ENCODE assay signal across 9 mouse cellular contexts in the genomic region with DNA sequence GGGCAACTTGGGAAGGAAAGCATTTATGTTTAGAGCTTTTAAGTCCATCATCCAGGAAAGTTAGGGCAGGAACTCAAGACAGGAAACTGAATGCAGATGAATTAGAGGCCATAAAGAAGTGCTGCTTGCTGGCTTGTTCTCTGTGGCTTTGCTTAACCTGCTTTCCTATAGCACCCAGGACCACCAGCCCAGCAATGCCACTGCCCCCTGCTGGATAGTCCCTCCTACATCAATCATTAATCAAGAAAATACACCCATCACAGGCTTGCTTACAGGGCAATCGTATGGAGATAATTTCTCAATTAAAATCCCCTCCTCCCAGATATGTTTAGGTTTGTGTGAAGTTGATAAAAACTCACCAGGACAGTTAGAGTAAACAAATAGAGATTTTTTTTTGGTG. TPM values are rescaled to one million over a fixed set of nuclear protein-coding genes. Genes with fewer than 3 reads are reported as not detected.
DNase-seq lines count a peak whose midpoint lies in the region; ATAC-seq and TF ChIP-seq lines count a peak whose summit lies in the region.
"Had no signal": no experiment of that assay in that cellular context is flagged by ENCODE, and none has a peak within 500 bp of the region (broad histone marks: within the 10 kb centered on the region; RNA-seq: fewer than 3 reads in every experiment).

No protein-coding gene starts in this region.

- peak; percentile 47 for TF ChIP-seq CTCF in cortical plate, adult 2 months (IDR thresholded peaks at IDR 0.05; ENCODE audit: extremely low read depth, insufficient read depth, low read length)
- peak; percentile 69 for TF ChIP-seq CTCF in stomach, postnatal 0 days (IDR thresholded peaks at IDR 0.05; ENCODE audit: low read depth)

- TF ChIP-seq POLR2A in cortical plate, adult 2 months (IDR thresholded peaks at IDR 0.05; ENCODE audit: extremely low read depth, insufficient read depth, low read length): no peak

- H3K9me3 ChIP-seq in hindbrain, embryonic 11.5 days (ENCODE audit: control insufficient read depth, low read length): no peaks in the 10 kb centered on the region
- H3K9me3 ChIP-seq in hindbrain, embryonic 13.5 days: no peaks in the 10 kb centered on the region
- no peaks in the 10 kb centered on the region for H3K9me3 ChIP-seq in stomach, postnatal 0 days (ENCODE audit: control insufficient read depth, low read length)
- H3K9me3 ChIP-seq: heart, embryonic 13.5 days had no signal

- no peak overlapping the region for H3K4me3 ChIP-seq in hindbrain, embryonic 11.5 days (ENCODE audit: low read depth, low read length)
- no peak overlapping the region for H3K4me3 ChIP-seq in hindbrain, embryonic 13.5 days
- H3K4me3 ChIP-seq in cortical plate, adult 2 months (ENCODE audit: insufficient read depth, low read length): no peak overlapping the region
- H3K4me3 ChIP-seq in stomach, postnatal 0 days (ENCODE audit: low read depth, low read length): no peak overlapping the region
- H3K4me3 ChIP-seq: heart, embryonic 13.5 days had no signal

- H3K4me1 ChIP-seq in hindbrain, embryonic 11.5 days (replicated peaks; ENCODE audit: control insufficient read depth, insufficient read depth, low read length): peaks cover 2% of the 10 kb centered on the region; the same call in 1 of the 2 replicates
- H3K4me1 ChIP-seq in hindbrain, embryonic 13.5 days (replicated peaks): peaks cover 5% of the 10 kb centered on the region; the same call in 1 of the 2 replicates
- H3K4me1 ChIP-seq in cortical plate, adult 2 months (ENCODE audit: control insufficient read depth, insufficient read depth, low read length): no peaks in the 10 kb centered on the region
- no peaks in the 10 kb centered on the region for H3K4me1 ChIP-seq in stomach, postnatal 0 days (replicated peaks; ENCODE audit: control insufficient read depth, insufficient read depth)

- no peak overlapping the region for H3K9ac ChIP-seq in hindbrain, embryonic 11.5 days (ENCODE audit: low read depth, low read length)
- no peak overlapping the region for H3K9ac ChIP-seq in hindbrain, embryonic 13.5 days
- no peak overlapping the region for H3K9ac ChIP-seq in stomach, postnatal 0 days (ENCODE audit: low read length)
- H3K9ac ChIP-seq: heart, embryonic 13.5 days had no signal

- H3K36me3 ChIP-seq in hindbrain, embryonic 11.5 days (ENCODE audit: control insufficient read depth, insufficient read depth, low read length): no peaks in the 10 kb centered on the region
- peaks cover 4% of the 10 kb centered on the region for H3K36me3 ChIP-seq in hindbrain, embryonic 13.5 days
- H3K36me3 ChIP-seq in stomach, postnatal 0 days (ENCODE audit: control insufficient read depth, insufficient read depth, low read length): 0 out of 2 replicates have a peak, but pooled peaks cover 5% of the 10 kb centered on the region

- H3K4me2 ChIP-seq in hindbrain, embryonic 11.5 days (replicated peaks; ENCODE audit: low read depth, low read length): no peak overlapping the region
- H3K4me2 ChIP-seq in hindbrain, embryonic 13.5 days: no peak overlapping the region
- no peak overlapping the region for H3K4me2 ChIP-seq in stomach, postnatal 0 days (replicated peaks; ENCODE audit: low read depth)
- H3K4me2 ChIP-seq: heart, embryonic 13.5 days had no signal

- H3K27ac ChIP-seq in hindbrain, embryonic 11.5 days (ENCODE audit: low read depth, low read length): no peak overlapping the region
- H3K27ac ChIP-seq in hindbrain, embryonic 13.5 days: no peak overlapping the region
- H3K27ac ChIP-seq in cortical plate, adult 2 months (ENCODE audit: insufficient read depth, low read length): no peak overlapping the region
- H3K27ac ChIP-seq in stomach, postnatal 0 days (replicated peaks): no peak overlapping the region
- H3K27ac ChIP-seq: heart, embryonic 13.5 days had no signal

- no peak for ATAC-seq in hindbrain, embryonic 11.5 days (ENCODE audit: low FRiP score)
- ATAC-seq in hindbrain, embryonic 13.5 days (ENCODE audit: low FRiP score): no peak
- ATAC-seq in stomach, postnatal 0 days (ENCODE audit: low FRiP score, low TSS enrichment): no peak

- no peaks in the 10 kb centered on the region for H3K27me3 ChIP-seq in hindbrain, embryonic 11.5 days (ENCODE audit: control insufficient read depth, insufficient read depth, low read length)
- no peaks in the 10 kb centered on the region for H3K27me3 ChIP-seq in hindbrain, embryonic 13.5 days
- H3K27me3 ChIP-seq in stomach, postnatal 0 days (ENCODE audit: control insufficient read depth, insufficient read depth, low read length): no peaks in the 10 kb centered on the region
- H3K27me3 ChIP-seq: heart, embryonic 13.5 days had no signal

- peak; percentile 51 for DNase-seq in hindbrain, embryonic 11.5 days (ENCODE audit: low spot score)
- DNase-seq in right cerebral cortex, postnatal 4 days: peak; percentile 29
- DNase-seq in right cerebral cortex, postnatal 14 days: no peak
- peak; percentile 36 for DNase-seq in stomach, postnatal 0 days (ENCODE audit: low spot score)
- DNase-seq in ovary, postnatal 10 days (ENCODE audit: low spot score): no peak
- DNase-seq: right cerebral cortex, postnatal 25 days had no signal

- TF ChIP-seq EP300 in stomach, postnatal 0 days (optimal IDR thresholded peaks at IDR 0.05): no peak

- WGBS in hindbrain, embryonic 11.5 days: 71% methylated on average over 1 of the region's 1 CpGs
- WGBS in hindbrain, embryonic 13.5 days: 61% methylated on average over 1 of the region's 1 CpGs
- WGBS in stomach, postnatal 0 days: 53% methylated on average over 1 of the region's 1 CpGs

RNA-seq across cellular contexts. Expression of gene Fdxacb1, which starts 4.7 kb away (rescaled TPM):
- 13.4 and 15.5 TPM in 2 replicates for polyA plus RNA-seq in hindbrain, embryonic 11.5 days (2014; fragmentation: Nextera tagmentation; extraction: Ambion mirVana)
- polyA plus RNA-seq in hindbrain, embryonic 13.5 days (2015; fragmentation: Nextera tagmentation; extraction: Ambion mirVana): 11.5 and 12.3 TPM in 2 replicates
- 6.6 and 7.9 TPM in 2 replicates for polyA plus RNA-seq in cortical plate, adult 2 months (2012; rRNA removed)
- polyA plus RNA-seq in stomach, postnatal 0 days (2015; fragmentation: Nextera tagmentation; extraction: Ambion mirVana): 7.2 and 8.3 TPM in 2 replicates

RNA-seq across cellular contexts. Expression of gene Hspb2, which starts 11.2 kb away (rescaled TPM):
- 1.9 and 2.4 TPM in 2 replicates for polyA plus RNA-seq in hindbrain, embryonic 11.5 days (2014; fragmentation: Nextera tagmentation; extraction: Ambion mirVana)
- polyA plus RNA-seq in hindbrain, embryonic 13.5 days (2015; fragmentation: Nextera tagmentation; extraction: Ambion mirVana): 1.3 and 1.7 TPM in 2 replicates
- polyA plus RNA-seq in cortical plate, adult 2 months (2012; rRNA removed): 3.8 and 4.9 TPM in 2 replicates
- polyA plus RNA-seq in stomach, postnatal 0 days (2015; fragmentation: Nextera tagmentation; extraction: Ambion mirVana): 21.6 and 23.4 TPM in 2 replicates

RNA-seq across cellular contexts. Expression of gene Alg9, which starts 11.5 kb away (rescaled TPM):
- polyA plus RNA-seq in hindbrain, embryonic 11.5 days (2014; fragmentation: Nextera tagmentation; extraction: Ambion mirVana): 38.3 and 39.3 TPM in 2 replicates
- polyA plus RNA-seq in hindbrain, embryonic 13.5 days (2015; fragmentation: Nextera tagmentation; extraction: Ambion mirVana): 47.2 and 53.7 TPM in 2 replicates
- polyA plus RNA-seq in cortical plate, adult 2 months (2012; rRNA removed): 22.2 and 23.7 TPM in 2 replicates
- 19.7 and 19.8 TPM in 2 replicates for polyA plus RNA-seq in stomach, postnatal 0 days (2015; fragmentation: Nextera tagmentation; extraction: Ambion mirVana)

RNA-seq across cellular contexts. Expression of gene 1110032A03Rik, which starts 12.0 kb away (rescaled TPM):
- polyA plus RNA-seq in hindbrain, embryonic 11.5 days (2014; fragmentation: Nextera tagmentation; extraction: Ambion mirVana): 38.5 and 42.3 TPM in 2 replicates
- polyA plus RNA-seq in hindbrain, embryonic 13.5 days (2015; fragmentation: Nextera tagmentation; extraction: Ambion mirVana): 60.4 and 64.6 TPM in 2 replicates
- 101 and 102 TPM in 2 replicates for polyA plus RNA-seq in cortical plate, adult 2 months (2012; rRNA removed)
- polyA plus RNA-seq in stomach, postnatal 0 days (2015; fragmentation: Nextera tagmentation; extraction: Ambion mirVana): 36.8 and 41.3 TPM in 2 replicates

RNA-seq across cellular contexts. Expression of gene Cryab, which starts 12.2 kb away (rescaled TPM):
- 5.9 and 7.4 TPM in 2 replicates for polyA plus RNA-seq in hindbrain, embryonic 11.5 days (2014; fragmentation: Nextera tagmentation; extraction: Ambion mirVana)
- polyA plus RNA-seq in hindbrain, embryonic 13.5 days (2015; fragmentation: Nextera tagmentation; extraction: Ambion mirVana): 10.7 and 11.3 TPM in 2 replicates
- 267 and 331 TPM in 2 replicates for polyA plus RNA-seq in cortical plate, adult 2 months (2012; rRNA removed)
- 147 and 174 TPM in 2 replicates for polyA plus RNA-seq in stomach, postnatal 0 days (2015; fragmentation: Nextera tagmentation; extraction: Ambion mirVana)

Comparison
In these comparisons a context has a peak if more than half of its experiments do, and no peak if none do; other contexts are left out.
1. DNase-seq: peak in hindbrain, embryonic 11.5 days (single experiment), right cerebral cortex, postnatal 4 days (single experiment) and stomach, postnatal 0 days (single experiment); none in right cerebral cortex, postnatal 14 days (single experiment) and ovary, postnatal 10 days (single experiment).